Mouse (Mus musculus): Measurements from ENCODE around the gene Pdlim5. TPM values are rescaled to one million over a fixed set of nuclear protein-coding genes. Genes with fewer than 3 reads are reported as not detected.

Pdlim5 gene
- total RNA-seq, 2 experiments from 2014 or later, result 452 to 543 TPM

DNA sequence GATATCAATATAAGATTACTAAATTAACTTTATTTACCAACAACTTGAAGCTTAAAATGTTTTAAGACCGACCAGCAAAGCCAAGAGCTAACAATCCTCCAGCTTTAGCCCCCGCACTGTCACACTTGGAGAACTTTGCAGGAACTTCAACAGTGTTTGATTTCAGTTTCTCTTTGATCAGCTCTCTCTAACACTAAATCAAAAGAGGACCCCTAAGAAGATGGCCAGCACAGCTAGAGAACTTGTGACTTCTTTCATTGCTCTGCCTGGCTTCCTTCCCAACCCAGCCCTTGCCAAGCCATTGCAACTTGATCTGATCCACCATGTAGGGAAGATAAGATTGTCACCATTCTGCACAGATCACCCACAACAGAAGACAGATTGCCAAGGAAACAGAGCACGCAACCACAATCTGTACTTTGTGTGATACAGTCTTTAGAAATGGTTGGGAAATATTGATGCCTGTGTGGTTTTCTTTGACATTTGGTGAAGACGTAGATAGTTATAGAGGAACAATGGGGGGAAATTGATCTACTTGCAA lies 17.9 kb upstream of the Pdlim5 start:
- intact Hi-C loops (cut with DNase I; ENCODE audit: low total_unique reads), result no loop called here

GRCm38 (mm10) chr3:142410930-142411329 lies 15.4 kb upstream of the Pdlim5 start:
- intact Hi-C loops (cut with DNase I; ENCODE audit: low total_unique reads), result no loop called here
- no peak for DNase-seq

More for the DNA sequence above, 17.9 kb upstream of the Pdlim5 start:
- no peak for DNase-seq

- intact Hi-C loops (cut with DNase I; ENCODE audit: low total_unique reads), result loop anchor here (5.0 kb wide), 1 partner anchor 42 kb away; no protein-coding TSS in a partner anchor
- peak; percentile 75 for DNase-seq
Observed at GRCm38 (mm10) chr3:142394796-142395508, 544 bp downstream of the Pdlim5 start.

DNA sequence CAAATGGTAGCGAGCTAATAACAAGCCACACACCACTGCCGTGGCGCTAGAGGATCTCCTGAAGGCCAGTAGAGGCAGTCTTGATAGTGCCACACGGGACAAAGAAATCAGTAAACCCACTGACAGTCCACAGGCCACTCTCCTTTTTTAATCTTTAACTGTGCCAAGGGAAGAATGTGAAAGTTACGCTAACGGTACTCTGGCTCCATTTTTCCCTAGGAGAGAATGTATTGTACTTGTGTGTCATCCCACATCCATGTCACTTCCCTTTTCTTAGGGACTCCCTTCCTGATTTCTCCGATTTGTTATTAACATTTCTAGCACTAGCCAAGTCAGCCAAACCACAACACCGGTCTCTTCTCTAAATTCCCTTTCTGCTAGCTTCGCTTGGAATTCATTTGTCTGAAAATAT lies 1.5 kb downstream of the Pdlim5 start:
- intact Hi-C loops (cut with DNase I; ENCODE audit: low total_unique reads), result no loop called here
- no peak for DNase-seq

- intact Hi-C loops (cut with DNase I; ENCODE audit: low total_unique reads), result no loop called here
- DNase-seq, result no peak
Observed at GRCm38 (mm10) chr3:142391531-142391930, 4.0 kb downstream of the Pdlim5 start.

DNA sequence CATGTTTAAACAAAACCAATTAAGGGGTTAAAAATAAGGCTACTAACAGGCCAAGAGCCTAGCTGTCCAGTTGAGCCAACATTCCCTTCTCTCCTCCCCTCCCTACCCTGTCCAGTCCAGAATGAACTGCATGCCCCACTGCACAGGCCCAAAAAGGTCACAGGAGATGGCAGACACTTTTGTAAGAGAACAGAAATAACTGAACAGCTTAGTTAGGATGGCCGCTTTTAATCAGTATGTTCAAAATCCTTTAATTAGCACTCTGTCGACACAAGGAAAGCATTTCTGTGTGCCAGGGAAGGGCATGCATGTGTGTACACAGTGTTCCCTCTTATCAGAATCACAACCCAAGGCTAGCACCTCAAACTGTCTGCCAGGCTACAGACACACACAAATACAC lies 5.2 kb downstream of the Pdlim5 start:
- no peak for DNase-seq

GRCm38 (mm10) chr3:142388189-142388588 lies 7.3 kb downstream of the Pdlim5 start:
- no peak for DNase-seq
- intact Hi-C loops (cut with DNase I; ENCODE audit: low total_unique reads), result no loop called here

More for the DNA sequence above, 5.2 kb downstream of the Pdlim5 start:
- intact Hi-C loops (cut with DNase I; ENCODE audit: low total_unique reads), result no loop called here

GRCm38 (mm10) chr3:142386505-142386904 lies 9.0 kb downstream of the Pdlim5 start:
- DNase-seq, result no peak

DNA sequence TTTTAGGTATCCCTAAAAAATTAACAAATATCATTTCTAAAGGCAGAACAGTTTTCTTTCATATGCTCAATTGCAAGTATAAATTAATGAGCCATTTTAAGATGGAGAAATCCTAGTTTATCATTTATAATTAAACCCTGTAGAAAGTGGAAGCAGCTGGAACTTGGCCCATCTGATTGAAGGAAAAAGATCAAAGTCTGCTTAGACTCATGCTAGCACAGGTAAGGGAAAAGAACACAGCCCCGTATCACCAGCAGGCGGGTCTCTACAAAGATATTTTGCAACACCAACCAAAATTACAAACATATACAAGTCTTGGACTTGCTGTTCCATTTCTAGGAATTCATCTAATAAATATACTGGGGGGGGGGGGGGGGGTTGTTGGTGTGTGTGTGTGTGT lies 9.8 kb downstream of the Pdlim5 start:
- no peak for DNase-seq
- intact Hi-C loops (cut with DNase I; ENCODE audit: low total_unique reads), result no loop called here

More at GRCm38 (mm10) chr3:142386505-142386904, 9.0 kb downstream of the Pdlim5 start:
- intact Hi-C loops (cut with DNase I; ENCODE audit: low total_unique reads), result no loop called here

- DNase-seq, result no peak
- intact Hi-C loops (cut with DNase I; ENCODE audit: low total_unique reads), result no loop called here
Observed at GRCm38 (mm10) chr3:142376638-142377037, 18.9 kb downstream of the Pdlim5 start.

DNA sequence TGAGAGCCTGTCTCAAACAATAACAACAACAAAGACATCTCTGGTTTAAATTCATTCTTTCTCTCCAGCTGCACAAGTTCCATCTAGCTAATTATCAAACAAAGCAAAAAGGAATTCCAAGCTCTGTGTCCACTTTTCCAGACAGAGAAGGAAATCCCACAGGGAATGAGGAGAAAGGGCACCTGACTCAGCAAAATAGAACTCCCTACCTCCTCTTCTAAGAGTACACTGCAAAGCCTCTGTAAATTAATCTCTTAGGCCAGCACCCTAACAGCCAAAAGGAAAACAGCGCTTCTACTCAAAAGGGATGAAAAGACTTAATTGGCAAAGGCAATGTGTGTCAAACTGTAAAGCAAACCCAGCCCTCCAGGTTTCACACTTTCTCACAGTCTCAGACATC lies 20.4 kb downstream of the Pdlim5 start:
- intact Hi-C loops (cut with DNase I; ENCODE audit: low total_unique reads), result no loop called here
- no peak for DNase-seq

GRCm38 (mm10) chr3:142372465-142373147 lies 22.9 kb downstream of the Pdlim5 start:
- no peak for DNase-seq
- intact Hi-C loops (cut with DNase I; ENCODE audit: low total_unique reads), result no loop called here

DNA sequence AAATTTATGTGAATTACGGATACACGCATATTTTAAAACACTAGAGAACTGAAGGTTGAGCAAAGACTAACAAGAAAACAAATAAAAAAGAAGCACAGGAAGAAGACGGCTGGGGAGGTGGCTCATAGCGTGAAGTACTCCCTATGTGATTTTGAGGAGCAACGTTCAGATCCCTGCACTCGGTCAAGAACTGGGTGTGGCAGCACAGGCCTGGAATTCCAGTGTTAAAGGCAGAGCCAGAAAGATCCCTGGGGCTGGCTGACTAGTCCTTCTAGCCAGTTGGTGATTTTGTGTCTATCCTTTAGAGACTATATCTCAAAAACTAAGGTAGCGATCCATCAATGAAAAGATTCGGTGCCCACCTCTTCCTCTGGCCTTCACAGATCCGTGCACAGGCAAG lies 27.1 kb downstream of the Pdlim5 start:
- DNase-seq, result no peak
- intact Hi-C loops (cut with DNase I; ENCODE audit: low total_unique reads), result no loop called here

DNA sequence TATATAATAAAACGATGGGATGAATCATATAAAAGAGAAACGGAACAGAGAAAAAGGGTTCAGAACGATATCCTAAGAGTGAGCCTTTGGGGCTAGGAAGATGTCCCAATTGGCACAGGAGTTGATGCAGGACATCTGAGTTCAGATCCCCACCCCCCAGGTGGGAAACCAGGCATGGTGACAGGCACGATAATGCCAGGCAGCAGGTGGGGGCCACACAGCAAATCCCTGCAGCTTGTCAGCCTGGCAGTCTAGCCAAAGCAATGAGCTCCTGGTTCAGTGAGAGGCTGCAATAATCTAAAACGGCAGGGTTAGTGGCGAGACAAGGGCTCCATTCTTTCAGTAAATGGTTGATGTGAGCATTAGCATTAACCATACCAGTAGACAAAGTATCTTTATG lies 33.4 kb downstream of the Pdlim5 start:
- no peak for DNase-seq
- intact Hi-C loops (cut with DNase I; ENCODE audit: low total_unique reads), result no loop called here

DNA sequence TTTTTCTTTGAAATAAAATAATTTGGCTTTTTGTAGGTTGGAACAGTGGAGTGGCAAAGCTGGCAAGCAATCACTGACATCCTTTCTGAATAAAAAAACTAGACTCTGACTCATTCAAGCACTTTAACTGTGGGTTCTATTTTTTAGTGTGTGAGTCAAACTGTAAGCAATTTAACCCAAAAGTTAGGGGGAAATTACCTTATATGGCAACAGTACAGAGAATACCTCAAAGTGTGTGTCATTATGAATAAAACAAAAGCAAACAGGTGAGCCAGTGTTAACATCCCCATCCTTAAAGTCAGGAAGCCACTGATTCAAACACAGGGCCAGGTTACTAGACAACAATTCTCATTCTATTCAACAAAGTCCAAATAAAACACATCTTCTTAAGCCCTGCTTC lies 36.5 kb downstream of the Pdlim5 start:
- DNase-seq, result no peak
- intact Hi-C loops (cut with DNase I; ENCODE audit: low total_unique reads), result no loop called here

- no peak for DNase-seq
- intact Hi-C loops (cut with DNase I; ENCODE audit: low total_unique reads), result no loop called here
Observed at GRCm38 (mm10) chr3:142356661-142357060, 38.8 kb downstream of the Pdlim5 start.

DNA sequence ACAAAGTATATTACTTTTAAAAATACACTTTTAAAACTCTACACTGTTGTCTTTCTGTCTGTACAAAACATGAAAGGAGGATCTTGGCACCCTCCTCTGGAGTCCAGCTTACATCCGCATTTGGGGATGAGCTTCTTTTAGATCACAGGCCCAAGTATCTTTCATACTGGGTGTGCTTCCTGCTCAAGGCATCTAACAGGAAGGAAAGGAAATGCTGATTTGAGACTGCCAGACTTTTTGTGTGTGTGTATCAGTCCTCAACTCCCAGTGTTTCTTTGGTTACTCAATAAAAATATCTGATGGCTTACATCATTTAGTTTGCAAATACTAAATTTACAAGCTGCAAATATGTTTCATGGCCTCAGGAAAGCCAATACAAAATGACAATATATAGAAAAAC lies 42.3 kb downstream of the Pdlim5 start:
- no peak for DNase-seq
- intact Hi-C loops (cut with DNase I; ENCODE audit: low total_unique reads), result no loop called here

DNA sequence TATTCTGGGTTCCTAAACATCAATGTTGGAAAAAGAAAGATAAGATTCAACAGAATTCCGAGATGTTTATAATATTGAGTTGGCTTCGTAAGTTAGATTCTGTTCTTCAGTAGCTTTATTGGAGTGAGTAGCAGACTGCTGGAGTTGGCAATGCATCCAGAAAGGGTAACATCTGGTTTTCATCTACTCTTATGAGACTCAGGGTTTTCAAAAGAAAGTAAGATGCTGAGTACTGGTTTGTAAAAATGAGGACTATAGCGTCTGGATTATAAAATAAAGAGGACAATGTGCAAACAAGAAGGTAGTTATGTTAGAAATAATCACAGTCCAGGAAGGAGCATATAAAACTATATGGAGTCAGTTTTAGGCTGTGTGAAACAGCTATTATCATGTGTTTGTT lies 45.0 kb downstream of the Pdlim5 start:
- intact Hi-C loops (cut with DNase I; ENCODE audit: low total_unique reads), result no loop called here
- no peak for DNase-seq

- DNase-seq, result no peak
- intact Hi-C loops (cut with DNase I; ENCODE audit: low total_unique reads), result no loop called here
Observed at GRCm38 (mm10) chr3:142348816-142349631, 46.5 kb downstream of the Pdlim5 start.

- intact Hi-C loops (cut with DNase I; ENCODE audit: low total_unique reads), result no loop called here
- no peak for DNase-seq
Observed at GRCm38 (mm10) chr3:142346261-142346660, 49.2 kb downstream of the Pdlim5 start.
